Comparison of ENCODE assay signal across 12 mouse cellular contexts in the genomic region with DNA sequence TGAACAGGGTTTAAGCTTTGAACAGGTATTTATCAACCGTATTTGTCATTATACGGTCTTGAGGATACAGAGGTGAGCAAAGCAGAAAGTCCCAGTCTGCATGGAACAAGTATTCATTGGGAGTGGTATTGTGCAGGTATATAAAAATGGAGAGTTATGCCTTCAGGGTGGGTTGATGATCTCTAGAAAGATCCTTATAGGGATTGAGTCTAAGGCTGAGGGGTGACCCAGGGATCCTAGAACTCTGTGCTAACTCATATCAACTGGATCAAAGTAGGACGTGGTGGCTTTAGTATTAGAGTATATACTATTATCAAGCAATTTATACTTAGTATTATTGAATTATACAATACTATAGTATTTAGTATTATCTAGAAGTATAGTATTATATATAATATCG.
A peak's percentile ranks its signal among the peaks of the same experiment; 100 is the strongest.
DNase-seq lines count a peak whose midpoint lies in the region; ATAC-seq lines count a peak whose summit lies in the region.
"Had no signal": no experiment of that assay in that cellular context is flagged by ENCODE, and none has a peak within 500 bp of the region (broad histone marks: within the 10 kb centered on the region; RNA-seq: fewer than 3 reads in every experiment).

No protein-coding gene starts in this region.

- H3K9ac ChIP-seq in heart, embryonic 13.5 days = no peak overlapping the region
- no peak overlapping the region for H3K9ac ChIP-seq in hindbrain, embryonic 15.5 days
- no peak overlapping the region for H3K9ac ChIP-seq in midbrain, embryonic 14.5 days (replicated peaks; ENCODE audit: low read length)
- H3K9ac ChIP-seq: liver, embryonic 15.5 days had no signal

- peaks cover 36% of the 10 kb centered on the region for H3K4me1 ChIP-seq in heart, embryonic 13.5 days
- H3K4me1 ChIP-seq in heart, embryonic 10.5 days = peaks cover 19% of the 10 kb centered on the region
- H3K4me1 ChIP-seq in forebrain, embryonic 10.5 days = peaks cover 21% of the 10 kb centered on the region
- peaks cover 13% of the 10 kb centered on the region for H3K4me1 ChIP-seq in hindbrain, embryonic 15.5 days (replicated peaks)
- peaks cover 13% of the 10 kb centered on the region; the same call in 1 of the 2 replicates for H3K4me1 ChIP-seq in midbrain, embryonic 14.5 days (ENCODE audit: control insufficient read depth, insufficient read depth, low read length)
- H3K4me1 ChIP-seq: liver, embryonic 15.5 days had no signal

- no peaks in the 10 kb centered on the region for H3K36me3 ChIP-seq in heart, embryonic 13.5 days
- no peaks in the 10 kb centered on the region for H3K36me3 ChIP-seq in heart, embryonic 10.5 days
- H3K36me3 ChIP-seq in forebrain, embryonic 10.5 days (replicated peaks) = no peaks in the 10 kb centered on the region
- no peaks in the 10 kb centered on the region for H3K36me3 ChIP-seq in hindbrain, embryonic 15.5 days
- no peaks in the 10 kb centered on the region for H3K36me3 ChIP-seq in midbrain, embryonic 14.5 days (ENCODE audit: control insufficient read depth, insufficient read depth, low read length)
- H3K36me3 ChIP-seq: liver, embryonic 15.5 days had no signal

- H3K9me3 ChIP-seq in heart, embryonic 13.5 days = no peaks in the 10 kb centered on the region
- H3K9me3 ChIP-seq in heart, embryonic 10.5 days = no peaks in the 10 kb centered on the region
- no peaks in the 10 kb centered on the region for H3K9me3 ChIP-seq in forebrain, embryonic 10.5 days
- H3K9me3 ChIP-seq in hindbrain, embryonic 15.5 days = no peaks in the 10 kb centered on the region
- H3K9me3 ChIP-seq in midbrain, embryonic 14.5 days (ENCODE audit: control insufficient read depth, low read length) = no peaks in the 10 kb centered on the region
- H3K9me3 ChIP-seq: liver, embryonic 15.5 days had no signal

- no peaks in the 10 kb centered on the region for H3K27me3 ChIP-seq in heart, embryonic 13.5 days (replicated peaks)
- H3K27me3 ChIP-seq in heart, embryonic 10.5 days (ENCODE audit: insufficient read depth, poor library complexity, severe bottlenecking) = no peaks in the 10 kb centered on the region
- no peaks in the 10 kb centered on the region for H3K27me3 ChIP-seq in forebrain, embryonic 10.5 days (ENCODE audit: poor library complexity, severe bottlenecking)
- H3K27me3 ChIP-seq in hindbrain, embryonic 15.5 days = no peaks in the 10 kb centered on the region
- H3K27me3 ChIP-seq in midbrain, embryonic 14.5 days (ENCODE audit: control insufficient read depth, insufficient read depth, low read length) = no peaks in the 10 kb centered on the region
- H3K27me3 ChIP-seq: liver, embryonic 15.5 days had no signal

- DNase-seq in heart, embryonic 10.5 days (ENCODE audit: low spot score) = no peak
- no peak for DNase-seq in forebrain, embryonic 10.5 days (ENCODE audit: extremely low spot score, low spot score)
- no peak for DNase-seq in midbrain, embryonic 14.5 days
- no peak for DNase-seq in gastrocnemius, adult 8-10 months (ENCODE audit: low spot score in 2 of 2)
- DNase-seq in yolk sac, embryonic 10.5 days (ENCODE audit: low spot score) = no peak
- DNase-seq: kidney, adult 8-10 months had no signal

- 0 out of 2 replicates have a peak overlapping the region, but pooled peaks have one; percentile 46 for H3K27ac ChIP-seq in heart, embryonic 13.5 days (replicated peaks)
- no peak overlapping the region for H3K27ac ChIP-seq in heart, embryonic 10.5 days
- no peak overlapping the region for H3K27ac ChIP-seq in forebrain, embryonic 10.5 days
- H3K27ac ChIP-seq in hindbrain, embryonic 15.5 days (replicated peaks) = peak overlapping the region; percentile 76
- H3K27ac ChIP-seq in midbrain, embryonic 14.5 days (replicated peaks; ENCODE audit: low read depth, low read length) = peak overlapping the region; percentile 65
- H3K27ac ChIP-seq: liver, embryonic 15.5 days had no signal

- H3K4me2 ChIP-seq in heart, embryonic 13.5 days = peak overlapping the region; percentile 65
- peak overlapping the region; percentile 60 for H3K4me2 ChIP-seq in hindbrain, embryonic 15.5 days
- peak overlapping the region; percentile 57 for H3K4me2 ChIP-seq in midbrain, embryonic 14.5 days (ENCODE audit: low read length)

- ATAC-seq in heart, embryonic 13.5 days (ENCODE audit: extremely low read depth, insufficient number of reproducible peaks, low FRiP score, low TSS enrichment) = no peak
- peak; percentile 4; the same call in 1 of the 2 replicates for ATAC-seq in hindbrain, embryonic 15.5 days (ENCODE audit: low FRiP score, low read depth)
- ATAC-seq in midbrain, embryonic 14.5 days (ENCODE audit: low FRiP score, low TSS enrichment) = peak; percentile 19
- no peak for ATAC-seq in granulocyte monocyte progenitor cell, adult 5-6 weeks (replicated peaks; ENCODE audit: poor library complexity, severe bottlenecking)
- ATAC-seq: activated CD4-positive, CD25-positive, alpha-beta regulatory T cell, adult 4 months had no signal

- 85% methylated on average over 4 of the region's 4 CpGs for WGBS in heart, embryonic 13.5 days
- WGBS in heart, embryonic 10.5 days = 85% methylated on average over 4 of the region's 4 CpGs
- 82% methylated on average over 4 of the region's 4 CpGs for WGBS in forebrain, embryonic 10.5 days
- WGBS in hindbrain, embryonic 15.5 days = 82% methylated on average over 4 of the region's 4 CpGs
- 78% methylated on average over 4 of the region's 4 CpGs for WGBS in midbrain, embryonic 14.5 days

- no peak overlapping the region for H3K4me3 ChIP-seq in heart, embryonic 13.5 days
- H3K4me3 ChIP-seq in heart, embryonic 10.5 days = no peak overlapping the region
- H3K4me3 ChIP-seq in forebrain, embryonic 10.5 days = peak overlapping the region; percentile 51
- H3K4me3 ChIP-seq in hindbrain, embryonic 15.5 days = peak overlapping the region; percentile 44
- H3K4me3 ChIP-seq in midbrain, embryonic 14.5 days (replicated peaks; ENCODE audit: low read depth, low read length) = no peak overlapping the region; the same call in 1 of the 2 replicates
- H3K4me3 ChIP-seq: erythroblast, embryonic 14.5 days; liver, embryonic 15.5 days had no signal

Comparison
In these comparisons a context has a peak if more than half of its experiments do, and no peak if none do; other contexts are left out.
1. H3K27ac ChIP-seq: peak in heart, embryonic 13.5 days (single experiment), hindbrain, embryonic 15.5 days (single experiment) and midbrain, embryonic 14.5 days (single experiment); none in heart, embryonic 10.5 days (single experiment) and forebrain, embryonic 10.5 days (single experiment).
2. ATAC-seq: peak in hindbrain, embryonic 15.5 days (single experiment) and midbrain, embryonic 14.5 days (single experiment); none in heart, embryonic 13.5 days (single experiment) and granulocyte monocyte progenitor cell, adult 5-6 weeks (single experiment).
3. H3K4me3 ChIP-seq: peak in forebrain, embryonic 10.5 days (single experiment) and hindbrain, embryonic 15.5 days (single experiment); none in heart, embryonic 13.5 days (single experiment), heart, embryonic 10.5 days (single experiment) and midbrain, embryonic 14.5 days (single experiment).
4. Peak in every context shown above with its lines, with median percentiles within 50 percentile points of each other: H3K4me2 ChIP-seq.